Mouse (Mus musculus): ENCODE results near the gene Fam84a. TPM values are rescaled to one million over a fixed set of nuclear protein-coding genes. Genes with fewer than 3 reads are reported as not detected.
A peak's percentile ranks its signal among the peaks of the same experiment; 100 is the strongest.

Fam84a gene
- polyA plus RNA-seq, 1 experiment from 2014 or later: 75.2 TPM

- H3K4me3 ChIP-seq (ENCODE audit: low read length): peak overlapping the region; percentile 70
- peaks cover 14% of the 10 kb centered on the region for H3K4me1 ChIP-seq (ENCODE audit: control insufficient read depth, insufficient read depth, low read depth, low read length)
- H3K27ac ChIP-seq (ENCODE audit: low read depth, low read length): peak overlapping the region; percentile 77
- H3K9me3 ChIP-seq (ENCODE audit: control insufficient read depth, low read length): no peaks in the 10 kb centered on the region
- peak overlapping the region; percentile 73 for H3K4me2 ChIP-seq (ENCODE audit: low read length)
- 8% methylated on average over 27 of the region's 27 CpGs for WGBS
- H3K9ac ChIP-seq (ENCODE audit: low read depth, low read length): peak overlapping the region; percentile 82
- H3K27me3 ChIP-seq (replicated peaks; ENCODE audit: control insufficient read depth, insufficient read depth, low read length): no peaks in the 10 kb centered on the region
- H3K36me3 ChIP-seq (ENCODE audit: control insufficient read depth, insufficient read depth, low read length): no peaks in the 10 kb centered on the region
- no peak for ATAC-seq
Measured at GRCm38 (mm10) chr12:14149022-14149842, 2.6 kb downstream of the Fam84a start.

DNA sequence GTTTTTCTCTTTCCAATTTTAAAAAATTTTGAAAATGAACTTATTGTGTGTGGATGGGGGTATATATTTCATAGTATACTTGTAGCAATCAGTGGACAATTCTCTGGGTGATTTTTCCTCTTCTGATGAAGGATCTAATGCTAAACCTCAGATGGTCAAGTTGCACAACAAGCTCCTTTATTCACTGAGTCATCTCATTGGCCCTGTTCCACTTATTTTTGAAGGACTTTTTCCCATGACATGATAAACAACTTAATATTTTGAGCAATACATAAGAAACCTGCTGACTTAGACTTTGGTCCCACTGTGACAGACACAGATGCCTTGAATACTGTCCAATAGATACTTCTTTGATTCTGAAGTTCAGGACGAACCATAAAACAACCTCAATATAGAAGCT, 14.8 kb downstream of the Fam84a start:
- 76% methylated on average over 1 of the region's 1 CpGs for WGBS
- no peaks in the 10 kb centered on the region for H3K27me3 ChIP-seq (replicated peaks; ENCODE audit: control insufficient read depth, insufficient read depth, low read length)
- H3K4me1 ChIP-seq (ENCODE audit: control insufficient read depth, insufficient read depth, low read depth, low read length): no peaks in the 10 kb centered on the region
- H3K36me3 ChIP-seq (ENCODE audit: control insufficient read depth, insufficient read depth, low read length): no peaks in the 10 kb centered on the region
- H3K4me2 ChIP-seq (ENCODE audit: low read length): no peak overlapping the region
- no peak overlapping the region for H3K9ac ChIP-seq (ENCODE audit: low read depth, low read length)
- no peak for ATAC-seq
- no peak overlapping the region for H3K4me3 ChIP-seq (ENCODE audit: low read length)
- no peak overlapping the region for H3K27ac ChIP-seq (ENCODE audit: low read depth, low read length)
- H3K9me3 ChIP-seq (ENCODE audit: control insufficient read depth, low read length): no peaks in the 10 kb centered on the region

- Histone ChIP-seq H3K9ac (ENCODE audit: low read depth, low read length) (no peak overlapping the region), H3K4me1 (ENCODE audit: control insufficient read depth, insufficient read depth, low read depth, low read length) (no peaks in the 10 kb centered on the region), H3K27me3 (replicated peaks; ENCODE audit: control insufficient read depth, insufficient read depth, low read length) (no peaks in the 10 kb centered on the region), H3K4me3 (ENCODE audit: low read length) (no peak overlapping the region), H3K9me3 (ENCODE audit: control insufficient read depth, low read length) (no peaks in the 10 kb centered on the region), H3K4me2 (ENCODE audit: low read length) (no peak overlapping the region), H3K36me3 (ENCODE audit: control insufficient read depth, insufficient read depth, low read length) (no peaks in the 10 kb centered on the region), H3K27ac (ENCODE audit: low read depth, low read length) (no peak overlapping the region)
- no peak for ATAC-seq
- WGBS: 81% methylated on average over 6 of the region's 6 CpGs
Measured at GRCm38 (mm10) chr12:14114730-14115129, 37.1 kb downstream of the Fam84a start.

DNA sequence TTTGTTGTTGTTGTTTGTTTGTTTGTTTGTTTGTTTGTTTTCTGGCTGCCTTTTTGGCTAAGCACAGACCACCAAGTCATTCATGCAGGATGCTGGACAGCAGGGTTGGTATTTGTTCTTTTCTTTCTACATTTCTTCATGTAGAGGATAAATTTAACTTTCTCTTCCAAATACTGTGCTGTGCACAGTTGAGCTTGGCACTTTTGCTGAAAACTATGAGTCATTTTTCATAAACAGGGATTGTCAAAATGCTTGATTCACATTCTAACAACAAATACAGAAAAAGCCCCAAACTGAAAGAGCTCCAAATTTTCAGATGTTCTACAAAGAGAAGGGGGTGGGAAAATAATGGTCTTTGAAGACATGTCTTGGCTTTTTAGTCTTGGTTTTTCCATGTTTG, 54.9 kb downstream of the Fam84a start:
- H3K9ac ChIP-seq (ENCODE audit: low read depth, low read length): no peak overlapping the region
- no peaks in the 10 kb centered on the region for H3K9me3 ChIP-seq (ENCODE audit: control insufficient read depth, low read length)
- no peak overlapping the region for H3K27ac ChIP-seq (ENCODE audit: low read depth, low read length)
- no peaks in the 10 kb centered on the region for H3K27me3 ChIP-seq (replicated peaks; ENCODE audit: control insufficient read depth, insufficient read depth, low read length)
- H3K4me2 ChIP-seq (ENCODE audit: low read length): no peak overlapping the region
- H3K36me3 ChIP-seq (ENCODE audit: control insufficient read depth, insufficient read depth, low read length): no peaks in the 10 kb centered on the region
- H3K4me3 ChIP-seq (ENCODE audit: low read length): no peak overlapping the region
- no peaks in the 10 kb centered on the region for H3K4me1 ChIP-seq (ENCODE audit: control insufficient read depth, insufficient read depth, low read depth, low read length)
- no peak for ATAC-seq
